11 mouse cellular contexts compared by ENCODE assay signal in genomic region chr7:96660907-96661306, GRCm38 (mm10).
DNase-seq lines count a peak whose midpoint lies in the region; ATAC-seq and TF ChIP-seq lines count a peak whose summit lies in the region.
"Had no signal": no experiment of that assay in that cellular context is flagged by ENCODE, and none has a peak within 500 bp of the region (broad histone marks: within the 10 kb centered on the region; RNA-seq: fewer than 3 reads in every experiment).

No protein-coding gene starts in this region.

- intact Hi-C loops in left cerebral cortex, postnatal 4 days (cut with DNase I) = no loop called here
- intact Hi-C loops in left cerebral cortex, postnatal 36 days (cut with DNase I) = no loop called here

- peaks cover 83% of the 10 kb centered on the region for H3K4me1 ChIP-seq in hindbrain, embryonic 10.5 days (replicated peaks)
- peaks cover 3% of the 10 kb centered on the region; the same call in 1 of the 2 replicates for H3K4me1 ChIP-seq in lung, adult 2 months (ENCODE audit: control insufficient read depth, insufficient read depth, low read length)
- H3K4me1 ChIP-seq in stomach, embryonic 16.5 days (ENCODE audit: control insufficient read depth, insufficient read depth, low read length) = peaks cover 42% of the 10 kb centered on the region

- peak overlapping the region; percentile 80 for H3K27ac ChIP-seq in hindbrain, embryonic 10.5 days
- H3K27ac ChIP-seq in stomach, embryonic 16.5 days (ENCODE audit: low read length) = peak overlapping the region; percentile 47; the same call in 1 of the 2 replicates

- no peak overlapping the region for H3K4me3 ChIP-seq in hindbrain, embryonic 10.5 days
- H3K4me3 ChIP-seq in lung, adult 2 months (replicated peaks; ENCODE audit: extremely low read depth, low read depth, low read length) = no peak overlapping the region
- H3K4me3 ChIP-seq in stomach, embryonic 16.5 days (replicated peaks; ENCODE audit: low read length) = no peak overlapping the region

- 77% methylated on average over 3 of the region's 3 CpGs for WGBS in hindbrain, embryonic 10.5 days
- WGBS in lung, adult 2 months = 46% methylated on average over 3 of the region's 3 CpGs
- WGBS in stomach, embryonic 16.5 days = 30% methylated on average over 3 of the region's 3 CpGs

- peaks cover 29% of the 10 kb centered on the region for H3K27me3 ChIP-seq in hindbrain, embryonic 10.5 days (ENCODE audit: insufficient read depth, poor library complexity, severe bottlenecking)
- H3K27me3 ChIP-seq in stomach, embryonic 16.5 days (ENCODE audit: control insufficient read depth, insufficient read depth, low read length) = no peaks in the 10 kb centered on the region
- H3K27me3 ChIP-seq: Patski had no signal

- peak; percentile 36 for DNase-seq in left cerebral cortex, postnatal 4 days
- no peak for DNase-seq in left cerebral cortex, postnatal 36 days (ENCODE audit: low spot score in 2 of 2)
- DNase-seq in hindbrain, embryonic 10.5 days (ENCODE audit: low spot score) = no peak
- peak; percentile 11 for DNase-seq in lung, adult 2 months
- no peak for DNase-seq in ovary, postnatal 14 days (ENCODE audit: low spot score)
- no peak for DNase-seq in urinary bladder, postnatal 36 days (ENCODE audit: low spot score in 2 of 2)
- DNase-seq: heart, postnatal 10 days; liver, postnatal 0 days; right cerebral cortex, adult 18-20 months had no signal

- no peak overlapping the region for H3K4me2 ChIP-seq in stomach, embryonic 16.5 days (ENCODE audit: low read depth, low read length)

- no peaks in the 10 kb centered on the region for H3K36me3 ChIP-seq in hindbrain, embryonic 10.5 days
- H3K36me3 ChIP-seq in stomach, embryonic 16.5 days (ENCODE audit: control insufficient read depth, insufficient read depth, low read length) = no peaks in the 10 kb centered on the region

- TF ChIP-seq CTCF in lung, adult 2 months (IDR thresholded peaks at IDR 0.05; ENCODE audit: insufficient read depth, low read length) = no peak

- ATAC-seq in stomach, embryonic 16.5 days (ENCODE audit: insufficient read depth, low FRiP score) = peak; percentile 82
- ATAC-seq: liver, postnatal 0 days; Patski had no signal

- no peak overlapping the region for H3K9ac ChIP-seq in stomach, embryonic 16.5 days (ENCODE audit: low read length)
- H3K9ac ChIP-seq: liver, postnatal 0 days had no signal

- no peak for TF ChIP-seq POLR2A in lung, adult 2 months (IDR thresholded peaks at IDR 0.05; ENCODE audit: borderline replicate concordance, extremely low read depth, low read depth, low read length)

- H3K9me3 ChIP-seq in hindbrain, embryonic 10.5 days = no peaks in the 10 kb centered on the region
- H3K9me3 ChIP-seq in stomach, embryonic 16.5 days (replicated peaks; ENCODE audit: control insufficient read depth, low read length) = no peaks in the 10 kb centered on the region

Comparison
In these comparisons a context has a peak if more than half of its experiments do, and no peak if none do; other contexts are left out.
1. DNase-seq: peak in left cerebral cortex, postnatal 4 days (single experiment) and lung, adult 2 months (single experiment); none in left cerebral cortex, postnatal 36 days (0 of 2), hindbrain, embryonic 10.5 days (single experiment), ovary, postnatal 14 days (single experiment) and urinary bladder, postnatal 36 days (0 of 2).